Mouse (Mus musculus) heart, embryonic 16.5 days (tissue): ENCODE results near the gene Map2k2. TPM values are rescaled to one million over a fixed set of nuclear protein-coding genes. Genes with fewer than 3 reads are reported as not detected.
A peak's percentile ranks its signal among the peaks of the same experiment; 100 is the strongest.

Source experiments
- ATAC-seq: fragments of 200-750 bp; cut with Nextera tagmentation; replicated peaks from 2 replicates; pipeline ENCODE4 v1.8.0; 2017; ENCODE audit warnings: moderate number of reproducible peaks; ENCODE audit not compliant: insufficient read depth, low FRiP score; ENCODE audit errors: extremely low read depth
- H3K27ac ChIP-seq: fragments of 300-500 bp; sonication (generic); 2 replicates; pipeline ENCODE4 v1.5.1; 2014; ENCODE audit warnings: mild to moderate bottlenecking, low read length, control low read depth, moderate library complexity
- H3K27me3 ChIP-seq: fragments of 300-500 bp; sonication (generic); 2 replicates; pipeline ENCODE4 v1.6.1; 2014; ENCODE audit warnings: low read length, mixed read lengths; ENCODE audit not compliant: control insufficient read depth, insufficient read depth
- H3K36me3 ChIP-seq: fragments of 300-500 bp; sonication (generic); 2 replicates; pipeline ENCODE4 v1.6.1; 2014; ENCODE audit not compliant: control insufficient read depth, insufficient read depth
- H3K4me1 ChIP-seq: fragments of 300-500 bp; sonication (generic); 2 replicates; pipeline ENCODE4 v1.6.1; 2014; ENCODE audit warnings: low read length, mixed read lengths; ENCODE audit not compliant: control insufficient read depth, insufficient read depth
- H3K4me2 ChIP-seq: fragments of 300-500 bp; sonication (generic); 2 replicates; pipeline ENCODE4 v1.6.1; 2014; ENCODE audit warnings: low read depth, mild to moderate bottlenecking, control low read depth, low read length
- H3K4me3 ChIP-seq: fragments of 300-500 bp; sonication (generic); 2 replicates; pipeline ENCODE4 v1.5.1; 2014; ENCODE audit warnings: mild to moderate bottlenecking, control low read depth, low read length
- H3K9ac ChIP-seq: fragments of 300-500 bp; sonication (generic); 2 replicates; pipeline ENCODE4 v1.6.1; 2014; ENCODE audit warnings: low read length, control low read depth
- H3K9me3 ChIP-seq: fragments of 300-500 bp; sonication (generic); replicated peaks from 2 replicates; pipeline ENCODE4 v1.6.1; 2016; ENCODE audit warnings: low read length; ENCODE audit not compliant: control insufficient read depth
- WGBS: fragments of 180-500 bp; shearing (Covaris S2); extraction: QIAGEN DNeasy Blood & Tissue Kit; methylation state at CpG from one replicate; pipeline ENCODE4 v1.1.7; 2014; 5-methylcytosine and 5-hydroxymethylcytosine counted together
- polyA plus RNA-seq: library from polyadenylated mRNA; unstranded; fragments of >200 nt; fragmentation: Nextera tagmentation; extraction: Ambion mirVana; gene quantifications from 2 replicates; pipeline ENCODE4 v1.2.1, GENCODE M21; 2015

Gene Map2k2
- polyA plus RNA-seq, 1 experiment from 2014 or later = 143 TPM

GRCm38 (mm10) chr10:81072290-81072689, 33.4 kb upstream of the Map2k2 start:
- WGBS = 90% methylated on average over 8 of the region's 8 CpGs
- Histone ChIP-seq H3K4me2 (no peak overlapping the region), H3K27ac (no peak overlapping the region), H3K4me3 (no peak overlapping the region), H3K9me3 (no peaks in the 10 kb centered on the region), H3K27me3 (no peaks in the 10 kb centered on the region), H3K9ac (no peak overlapping the region), H3K4me1 (peaks cover 5% of the 10 kb centered on the region), H3K36me3 (peaks cover 14% of the 10 kb centered on the region)
- ATAC-seq = no peak

DNA sequence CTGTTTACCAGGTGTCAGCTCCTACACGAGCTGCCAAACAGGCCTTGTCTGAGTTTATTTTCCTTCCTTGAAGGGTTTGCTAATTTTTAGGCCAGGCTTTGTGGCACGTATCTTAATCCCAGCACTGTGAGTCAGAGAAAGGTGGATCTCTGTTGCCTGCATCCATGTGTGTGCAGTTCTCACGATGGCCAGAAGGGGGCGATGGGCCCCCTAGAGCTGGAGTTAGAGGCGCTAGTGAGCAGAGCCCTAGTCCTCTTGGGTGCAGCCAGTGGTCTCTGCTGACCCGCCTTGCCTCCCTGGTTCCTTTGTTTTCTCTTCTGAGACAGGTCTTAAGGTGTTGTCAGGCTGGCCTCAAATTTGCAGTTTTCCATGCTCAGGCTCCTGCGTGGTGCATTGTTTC, 32.3 kb upstream of the Map2k2 start:
- peaks cover 5% of the 10 kb centered on the region for H3K4me1 ChIP-seq
- H3K27ac ChIP-seq = no peak overlapping the region
- H3K9ac ChIP-seq = no peak overlapping the region
- WGBS = 61% methylated on average over 7 of the region's 7 CpGs
- no peak overlapping the region for H3K4me3 ChIP-seq
- H3K9me3 ChIP-seq = no peaks in the 10 kb centered on the region
- H3K36me3 ChIP-seq = peaks cover 14% of the 10 kb centered on the region
- no peak overlapping the region for H3K4me2 ChIP-seq
- no peak for ATAC-seq
- H3K27me3 ChIP-seq = no peaks in the 10 kb centered on the region

DNA sequence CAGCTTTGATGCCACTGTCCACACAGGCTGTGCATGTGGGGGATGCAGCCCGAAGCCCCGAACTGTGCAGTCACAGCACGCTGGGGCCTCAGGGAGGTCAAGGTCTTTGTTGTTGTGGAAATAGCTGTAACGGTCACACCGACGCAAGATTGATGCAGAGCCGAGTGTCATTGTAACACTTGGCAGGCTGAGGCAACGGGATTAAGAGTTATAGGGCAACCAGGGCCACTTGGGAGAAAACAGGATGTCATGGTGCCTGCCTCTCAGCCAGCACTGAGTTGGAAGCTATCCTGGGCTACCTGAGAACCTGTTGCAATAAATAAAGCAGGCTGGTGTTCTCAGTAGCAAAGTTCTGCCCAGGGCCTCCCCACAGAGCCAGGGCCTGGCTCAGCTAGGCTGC, 30.0 kb upstream of the Map2k2 start:
- Histone ChIP-seq H3K9me3 (no peaks in the 10 kb centered on the region), H3K4me3 (no peak overlapping the region), H3K4me2 (no peak overlapping the region), H3K4me1 (peaks cover under 1% of the 10 kb centered on the region), H3K27me3 (no peaks in the 10 kb centered on the region), H3K9ac (no peak overlapping the region), H3K36me3 (peaks cover 20% of the 10 kb centered on the region), H3K27ac (no peak overlapping the region)
- no peak for ATAC-seq
- 78% methylated on average over 8 of the region's 8 CpGs for WGBS

- Histone ChIP-seq H3K9me3 (no peaks in the 10 kb centered on the region), H3K27ac (no peak overlapping the region), H3K4me1 (no peaks in the 10 kb centered on the region), H3K4me2 (no peak overlapping the region), H3K9ac (no peak overlapping the region), H3K27me3 (no peaks in the 10 kb centered on the region), H3K4me3 (no peak overlapping the region), H3K36me3 (peaks cover 26% of the 10 kb centered on the region)
- no peak for ATAC-seq
- WGBS = 83% methylated on average over 1 of the region's 1 CpGs
Measured at GRCm38 (mm10) chr10:81076356-81076755, 29.4 kb upstream of the Map2k2 start.

- 86% methylated on average over 11 of the region's 11 CpGs for WGBS
- ATAC-seq = no peak
- Histone ChIP-seq H3K4me1 (no peaks in the 10 kb centered on the region), H3K27ac (no peak overlapping the region), H3K4me3 (no peak overlapping the region), H3K4me2 (no peak overlapping the region), H3K9ac (no peak overlapping the region), H3K9me3 (no peaks in the 10 kb centered on the region), H3K27me3 (no peaks in the 10 kb centered on the region), H3K36me3 (peaks cover 32% of the 10 kb centered on the region)
Measured at GRCm38 (mm10) chr10:81077916-81078315, 27.8 kb upstream of the Map2k2 start.

- no peak overlapping the region for H3K27ac ChIP-seq
- H3K4me3 ChIP-seq = no peak overlapping the region
- peaks cover 18% of the 10 kb centered on the region for H3K36me3 ChIP-seq
- H3K9me3 ChIP-seq = no peaks in the 10 kb centered on the region
- no peaks in the 10 kb centered on the region for H3K27me3 ChIP-seq
- no peaks in the 10 kb centered on the region for H3K4me1 ChIP-seq
- no peak overlapping the region for H3K9ac ChIP-seq
- no peak for ATAC-seq
- no peak overlapping the region for H3K4me2 ChIP-seq
- WGBS = 92% methylated on average over 31 of the region's 31 CpGs
Measured at GRCm38 (mm10) chr10:81080008-81080655, 25.6 kb upstream of the Map2k2 start.

DNA sequence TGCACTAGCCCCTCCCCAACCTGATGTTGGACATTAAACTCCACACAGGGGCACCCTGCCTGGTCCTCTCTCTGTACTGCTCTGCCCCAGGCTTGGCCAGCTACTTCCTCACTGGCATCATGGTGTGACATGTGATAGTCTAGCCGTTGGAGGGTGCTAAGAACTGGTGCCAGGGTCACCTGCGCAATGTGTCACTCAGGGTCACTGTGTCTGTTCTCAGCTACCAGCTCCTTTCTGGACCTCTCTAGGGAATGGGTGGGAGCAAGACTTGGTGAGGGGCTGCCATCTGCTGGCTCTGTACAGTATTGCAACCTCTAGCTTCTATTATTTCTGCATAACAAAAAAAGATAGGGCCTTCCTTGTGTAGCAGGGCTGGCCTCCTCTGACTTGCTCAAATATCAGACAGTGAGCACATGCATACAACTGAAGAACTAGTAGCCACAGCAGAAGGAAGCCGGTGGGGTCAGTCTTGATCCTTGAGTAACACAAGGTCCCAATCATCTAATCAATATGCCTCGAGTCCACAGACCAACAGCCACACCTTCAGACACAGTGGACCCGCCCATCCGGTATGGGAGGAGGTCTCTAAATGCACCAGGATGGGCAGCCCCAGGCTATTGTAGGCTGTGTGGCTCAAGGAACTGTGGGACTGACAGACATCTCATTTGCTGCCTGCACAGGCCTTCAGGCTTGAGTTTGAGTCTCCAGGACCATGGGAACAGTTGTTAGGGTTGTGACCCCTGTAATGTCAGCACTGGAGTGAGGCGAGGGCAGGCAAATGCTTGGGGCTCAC, 23.4 kb upstream of the Map2k2 start:
- H3K4me1 ChIP-seq = no peaks in the 10 kb centered on the region

GRCm38 (mm10) chr10:81087021-81087420, 18.7 kb upstream of the Map2k2 start:
- Histone ChIP-seq H3K4me2 (no peak overlapping the region), H3K4me3 (no peak overlapping the region), H3K9me3 (no peaks in the 10 kb centered on the region; the same call in 1 of the 2 replicates), H3K36me3 (no peaks in the 10 kb centered on the region; the same call in 1 of the 2 replicates), H3K27me3 (no peaks in the 10 kb centered on the region), H3K4me1 (no peaks in the 10 kb centered on the region), H3K9ac (no peak overlapping the region), H3K27ac (no peak overlapping the region)
- no peak for ATAC-seq
- WGBS = 48% methylated on average over 2 of the region's 2 CpGs

More for the DNA sequence above, 23.4 kb upstream of the Map2k2 start:
- Histone ChIP-seq H3K9me3 (no peaks in the 10 kb centered on the region; the same call in 1 of the 2 replicates), H3K36me3 (peaks cover 17% of the 10 kb centered on the region), H3K27ac (no peak overlapping the region), H3K4me2 (no peak overlapping the region), H3K9ac (no peak overlapping the region), H3K27me3 (no peaks in the 10 kb centered on the region), H3K4me3 (no peak overlapping the region)
- 75% methylated on average over 7 of the region's 7 CpGs for WGBS
- ATAC-seq = peak; percentile 38; the same call in 1 of the 2 replicates

GRCm38 (mm10) chr10:81089216-81089615, 16.5 kb upstream of the Map2k2 start:
- H3K36me3 ChIP-seq = no peaks in the 10 kb centered on the region
- no peak overlapping the region for H3K4me3 ChIP-seq
- H3K9me3 ChIP-seq = no peaks in the 10 kb centered on the region; the same call in 1 of the 2 replicates
- no peaks in the 10 kb centered on the region for H3K4me1 ChIP-seq
- no peak overlapping the region for H3K9ac ChIP-seq
- no peak for ATAC-seq
- no peak overlapping the region for H3K4me2 ChIP-seq
- WGBS = 32% methylated on average over 2 of the region's 2 CpGs
- no peak overlapping the region for H3K27ac ChIP-seq
- no peaks in the 10 kb centered on the region; the same call in 1 of the 2 replicates for H3K27me3 ChIP-seq
